Mouse (Mus musculus): Measurements from ENCODE around the gene Cx3cr1.

DNA sequence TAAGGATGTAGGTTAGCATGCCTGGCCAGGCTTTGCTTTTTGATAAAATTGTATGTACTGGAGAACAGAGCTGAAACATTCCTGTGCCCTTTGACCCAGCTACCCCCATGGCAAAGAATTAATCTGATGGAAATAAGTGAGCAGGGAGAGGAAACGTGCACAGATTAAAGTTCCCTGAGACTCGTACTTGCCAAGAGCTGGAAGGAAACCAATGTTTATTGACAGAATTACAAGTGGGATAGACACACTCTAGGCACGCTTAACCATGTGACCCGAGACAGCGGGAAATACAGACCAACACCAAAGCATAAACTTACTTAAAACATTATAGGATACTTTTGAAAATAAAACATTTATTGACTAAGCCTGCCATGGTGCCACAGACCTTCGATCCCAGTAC, 21.2 kb downstream of the Cx3cr1 start:
- TF ChIP-seq MYOD1 (IDR thresholded peaks at IDR 0.05; ENCODE audit: control insufficient read depth, insufficient read length, low read depth) = no peak
- no peak for TF ChIP-seq CTCF (IDR thresholded peaks at IDR 0.05; ENCODE audit: control insufficient read depth, insufficient read depth, insufficient read length)
